Mouse (Mus musculus): Measurements from ENCODE around the gene Snapin.

GRCm38 (mm10) chr3:90454931-90455330 lies 35.9 kb downstream of the Snapin start:
- TF ChIP-seq CTCF (conservative IDR thresholded peaks at IDR 0.05; ENCODE audit: insufficient read depth, insufficient read length, low read depth, low read length) (no peak), POLR2A (IDR thresholded peaks at IDR 0.05; ENCODE audit: low read depth, low read length) (no peak)

Data from kidney, adult 2 months (tissue).